Mouse (Mus musculus): Measurements from ENCODE around the gene Tenm2. TPM values are rescaled to one million over a fixed set of nuclear protein-coding genes. Genes with fewer than 3 reads are reported as not detected.

Gene Tenm2
- polyA plus RNA-seq, 1 experiment from 2014 or later: 1.7 TPM

DNA sequence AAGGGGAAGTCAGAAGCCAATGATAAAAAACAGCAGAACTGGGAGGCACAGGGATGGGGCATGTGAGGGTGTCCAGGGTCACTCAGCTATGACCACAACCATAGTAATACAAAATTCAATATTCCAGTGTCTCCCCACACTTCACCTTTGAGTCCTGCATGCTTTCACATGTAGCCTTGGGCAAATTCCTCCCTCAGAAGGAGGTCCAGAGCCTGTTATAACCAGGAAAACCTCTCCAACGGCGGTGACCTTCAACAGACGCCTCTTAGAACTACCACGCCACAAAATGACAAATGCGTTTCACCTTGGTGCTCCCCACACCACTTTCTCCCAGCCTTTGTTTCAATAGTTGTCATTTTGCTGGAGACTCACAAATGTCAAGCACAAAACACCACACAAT lies 851.1 kb downstream of the Tenm2 start:
- Histone ChIP-seq H3K27ac (no peak overlapping the region), H3K4me3 (no peak overlapping the region), H3K27me3 (ENCODE audit: insufficient read depth, poor library complexity, severe bottlenecking) (no peaks in the 10 kb centered on the region), H3K4me1 (no peaks in the 10 kb centered on the region; the same call in 1 of the 2 replicates), H3K9me3 (no peaks in the 10 kb centered on the region), H3K36me3 (no peaks in the 10 kb centered on the region)
- no peak for DNase-seq (ENCODE audit: low spot score)
- WGBS: 82% methylated on average over 5 of the region's 5 CpGs

DNA sequence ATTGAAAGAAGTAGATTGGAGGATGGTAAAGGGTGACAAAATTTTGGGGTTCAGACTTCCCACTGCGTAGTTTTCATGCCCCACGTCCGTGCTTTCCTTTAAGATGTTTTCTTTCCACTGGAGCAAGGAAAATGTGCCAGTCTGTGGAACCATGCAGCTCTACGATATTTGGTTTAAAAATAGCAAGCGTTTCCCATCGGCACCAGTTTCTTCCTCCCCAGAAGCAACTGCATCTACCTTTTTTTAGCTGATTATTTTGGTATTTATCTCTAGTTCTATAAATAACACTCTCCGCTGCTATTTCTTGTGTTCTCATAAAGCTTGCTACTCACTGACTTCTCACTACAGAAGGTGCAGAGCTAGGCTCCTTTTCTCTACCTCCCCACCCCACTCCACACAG lies 864.0 kb downstream of the Tenm2 start:
- 63% methylated on average over 7 of the region's 7 CpGs for WGBS
- Histone ChIP-seq H3K9me3 (no peaks in the 10 kb centered on the region), H3K36me3 (no peaks in the 10 kb centered on the region), H3K27me3 (ENCODE audit: insufficient read depth, poor library complexity, severe bottlenecking) (no peaks in the 10 kb centered on the region), H3K27ac (no peak overlapping the region), H3K4me3 (no peak overlapping the region), H3K4me1 (0 out of 2 replicates have a peak, but pooled peaks cover 7% of the 10 kb centered on the region)
- DNase-seq (ENCODE audit: low spot score): no peak

GRCm38 (mm10) chr11:36365067-36365466 lies 870.7 kb downstream of the Tenm2 start:
- Histone ChIP-seq H3K36me3 (no peaks in the 10 kb centered on the region), H3K27me3 (ENCODE audit: insufficient read depth, poor library complexity, severe bottlenecking) (no peaks in the 10 kb centered on the region), H3K4me1 (no peaks in the 10 kb centered on the region), H3K9me3 (no peaks in the 10 kb centered on the region), H3K4me3 (no peak overlapping the region), H3K27ac (no peak overlapping the region)
- WGBS: 92% methylated on average over 5 of the region's 5 CpGs
- DNase-seq (ENCODE audit: low spot score): no peak

- DNase-seq (ENCODE audit: low spot score): no peak
- H3K27ac ChIP-seq: no peak overlapping the region
- no peaks in the 10 kb centered on the region for H3K4me1 ChIP-seq
These were observed 871.3 kb downstream of the Tenm2 start for GRCm38 (mm10) chr11:36364441-36364840.

DNA sequence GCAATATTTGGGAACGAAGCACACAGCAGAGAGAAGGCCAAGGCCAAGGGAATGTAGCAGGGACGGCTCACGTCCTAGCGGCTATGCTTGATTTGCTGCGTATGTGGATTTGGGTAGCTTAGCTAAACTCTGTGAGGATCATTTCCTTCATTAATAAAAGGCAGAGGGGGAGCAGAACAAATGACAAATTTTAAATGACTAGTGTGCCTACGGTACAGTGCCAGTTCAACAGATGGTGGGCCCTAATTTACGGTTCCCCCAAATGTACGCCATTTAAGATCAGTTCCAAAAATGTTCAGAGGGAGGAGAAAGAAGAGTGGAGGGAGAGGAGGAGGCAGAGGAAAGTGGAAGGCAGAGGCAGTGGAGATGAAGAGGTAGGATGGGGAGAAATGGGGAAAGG lies 873.2 kb downstream of the Tenm2 start:
- 87% methylated on average over 8 of the region's 8 CpGs for WGBS
- no peak overlapping the region for H3K27ac ChIP-seq

More at GRCm38 (mm10) chr11:36364441-36364840, 871.3 kb downstream of the Tenm2 start:
- no peaks in the 10 kb centered on the region for H3K27me3 ChIP-seq (ENCODE audit: insufficient read depth, poor library complexity, severe bottlenecking)
- H3K4me3 ChIP-seq: no peak overlapping the region
- no peaks in the 10 kb centered on the region for H3K36me3 ChIP-seq
- no peaks in the 10 kb centered on the region for H3K9me3 ChIP-seq
- WGBS: 56% methylated on average over 9 of the region's 9 CpGs

DNA sequence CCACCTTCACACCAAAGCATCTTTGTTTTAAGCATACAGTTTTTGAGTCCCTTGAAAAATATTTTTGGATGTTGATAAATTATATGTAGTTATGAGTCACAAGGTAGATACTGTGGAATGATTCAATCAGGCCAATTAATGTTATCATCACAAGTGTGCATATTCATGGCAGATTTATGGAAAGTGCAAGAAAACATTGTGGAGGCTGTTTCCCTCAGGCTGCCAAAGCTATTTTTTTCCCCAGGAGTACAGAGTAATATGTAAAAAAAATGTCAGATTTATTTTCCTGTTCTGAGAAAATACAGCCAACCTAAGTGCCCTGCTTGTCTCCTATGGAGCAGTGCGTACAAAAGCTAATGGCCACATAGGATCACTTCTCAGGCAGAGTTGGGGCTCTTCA lies 882.5 kb downstream of the Tenm2 start:
- Histone ChIP-seq H3K4me1 (no peaks in the 10 kb centered on the region), H3K36me3 (no peaks in the 10 kb centered on the region), H3K4me3 (no peak overlapping the region), H3K27me3 (ENCODE audit: insufficient read depth, poor library complexity, severe bottlenecking) (no peaks in the 10 kb centered on the region), H3K27ac (no peak overlapping the region), H3K9me3 (no peaks in the 10 kb centered on the region)
- 89% methylated on average over 1 of the region's 1 CpGs for WGBS
- DNase-seq (ENCODE audit: low spot score): no peak

More for the DNA sequence above, 873.2 kb downstream of the Tenm2 start:
- H3K36me3 ChIP-seq: no peaks in the 10 kb centered on the region
- no peak for DNase-seq (ENCODE audit: low spot score)
- no peaks in the 10 kb centered on the region for H3K27me3 ChIP-seq (ENCODE audit: insufficient read depth, poor library complexity, severe bottlenecking)
- H3K9me3 ChIP-seq: no peaks in the 10 kb centered on the region
- H3K4me1 ChIP-seq: no peaks in the 10 kb centered on the region
- no peak overlapping the region for H3K4me3 ChIP-seq

GRCm38 (mm10) chr11:36351752-36352151 lies 884.0 kb downstream of the Tenm2 start:
- 52% methylated on average over 6 of the region's 6 CpGs for WGBS
- Histone ChIP-seq H3K9me3 (no peaks in the 10 kb centered on the region), H3K4me1 (no peaks in the 10 kb centered on the region), H3K4me3 (no peak overlapping the region), H3K27me3 (ENCODE audit: insufficient read depth, poor library complexity, severe bottlenecking) (no peaks in the 10 kb centered on the region), H3K27ac (no peak overlapping the region), H3K36me3 (no peaks in the 10 kb centered on the region)
- no peak for DNase-seq (ENCODE audit: low spot score)

- Histone ChIP-seq H3K27ac (no peak overlapping the region), H3K9me3 (no peaks in the 10 kb centered on the region), H3K27me3 (ENCODE audit: insufficient read depth, poor library complexity, severe bottlenecking) (no peaks in the 10 kb centered on the region), H3K4me1 (no peaks in the 10 kb centered on the region), H3K36me3 (no peaks in the 10 kb centered on the region), H3K4me3 (no peak overlapping the region)
- no peak for DNase-seq (ENCODE audit: low spot score)
- 85% methylated on average over 6 of the region's 6 CpGs for WGBS
These were observed 884.4 kb downstream of the Tenm2 start for GRCm38 (mm10) chr11:36351341-36351740.

DNA sequence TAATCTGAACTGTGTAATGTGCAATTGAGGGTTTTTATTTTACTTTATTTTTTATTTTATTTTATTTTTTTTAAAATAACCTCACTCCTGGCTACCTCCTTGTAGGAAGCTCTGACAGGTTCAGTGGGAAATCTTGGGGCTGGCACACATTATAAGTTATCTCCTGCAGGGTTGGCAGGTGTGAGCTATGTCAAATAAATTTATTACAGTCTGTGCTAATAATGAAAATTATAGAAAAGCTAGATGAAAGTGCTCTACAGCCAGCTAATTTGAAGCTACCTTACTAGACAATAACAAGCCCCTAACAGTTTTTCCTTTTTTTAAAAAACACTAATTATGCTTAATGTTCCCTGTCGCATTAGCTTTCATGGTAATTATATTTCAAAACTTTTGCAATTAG lies 885.5 kb downstream of the Tenm2 start:
- no peak overlapping the region for H3K4me3 ChIP-seq
- DNase-seq (ENCODE audit: low spot score): no peak
- no peaks in the 10 kb centered on the region for H3K4me1 ChIP-seq
- H3K36me3 ChIP-seq: no peaks in the 10 kb centered on the region
- no peaks in the 10 kb centered on the region for H3K27me3 ChIP-seq (ENCODE audit: insufficient read depth, poor library complexity, severe bottlenecking)
- H3K27ac ChIP-seq: no peak overlapping the region
- 88% methylated on average over 1 of the region's 1 CpGs for WGBS
- no peaks in the 10 kb centered on the region for H3K9me3 ChIP-seq

GRCm38 (mm10) chr11:36349856-36350255 lies 885.9 kb downstream of the Tenm2 start:
- WGBS: 60% methylated on average over 2 of the region's 2 CpGs
- no peak overlapping the region for H3K4me3 ChIP-seq
- no peak overlapping the region for H3K27ac ChIP-seq
- no peaks in the 10 kb centered on the region for H3K27me3 ChIP-seq (ENCODE audit: insufficient read depth, poor library complexity, severe bottlenecking)
- no peaks in the 10 kb centered on the region for H3K36me3 ChIP-seq
- H3K4me1 ChIP-seq: no peaks in the 10 kb centered on the region
- H3K9me3 ChIP-seq: no peaks in the 10 kb centered on the region
- no peak for DNase-seq (ENCODE audit: low spot score)

- H3K27me3 ChIP-seq (ENCODE audit: insufficient read depth, poor library complexity, severe bottlenecking): no peaks in the 10 kb centered on the region
- DNase-seq (ENCODE audit: low spot score): no peak
- H3K27ac ChIP-seq: no peak overlapping the region
- no peaks in the 10 kb centered on the region for H3K4me1 ChIP-seq
- no peaks in the 10 kb centered on the region for H3K9me3 ChIP-seq
- H3K36me3 ChIP-seq: no peaks in the 10 kb centered on the region
- WGBS: 91% methylated on average over 3 of the region's 3 CpGs
- H3K4me3 ChIP-seq: no peak overlapping the region
These were observed 894.0 kb downstream of the Tenm2 start for GRCm38 (mm10) chr11:36341799-36342198.

DNA sequence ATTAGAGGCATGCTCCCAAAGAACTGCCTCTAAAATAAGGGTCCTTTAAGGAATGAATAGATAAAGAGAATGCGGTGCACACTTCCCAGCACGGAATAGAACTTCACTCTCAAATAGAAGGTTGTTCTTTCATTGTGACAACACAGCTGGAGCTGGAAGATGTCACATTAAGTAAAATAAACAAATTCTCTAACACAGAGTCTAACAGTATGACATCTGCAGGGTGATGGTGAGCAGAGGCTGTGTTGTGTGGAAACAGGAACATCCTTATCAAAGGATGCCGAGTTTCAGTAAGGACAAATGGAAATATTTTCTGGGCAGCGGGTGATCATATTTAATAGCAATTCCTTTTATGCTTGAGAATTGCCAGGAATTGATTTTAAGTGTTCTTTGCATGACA lies 897.3 kb downstream of the Tenm2 start:
- Histone ChIP-seq H3K27ac (no peak overlapping the region), H3K4me3 (no peak overlapping the region), H3K27me3 (ENCODE audit: insufficient read depth, poor library complexity, severe bottlenecking) (no peaks in the 10 kb centered on the region), H3K9me3 (no peaks in the 10 kb centered on the region), H3K4me1 (peaks cover 10% of the 10 kb centered on the region), H3K36me3 (no peaks in the 10 kb centered on the region)
- 39% methylated on average over 4 of the region's 4 CpGs for WGBS
- DNase-seq (ENCODE audit: low spot score): no peak

GRCm38 (mm10) chr11:36337063-36337462 lies 898.7 kb downstream of the Tenm2 start:
- Histone ChIP-seq H3K4me3 (no peak overlapping the region), H3K27ac (no peak overlapping the region), H3K27me3 (ENCODE audit: insufficient read depth, poor library complexity, severe bottlenecking) (no peaks in the 10 kb centered on the region), H3K4me1 (peaks cover 14% of the 10 kb centered on the region), H3K9me3 (no peaks in the 10 kb centered on the region), H3K36me3 (no peaks in the 10 kb centered on the region)
- 84% methylated on average over 6 of the region's 6 CpGs for WGBS
- no peak for DNase-seq (ENCODE audit: low spot score)

GRCm38 (mm10) chr11:36335147-36335546 lies 900.6 kb downstream of the Tenm2 start:
- 83% methylated on average over 5 of the region's 5 CpGs for WGBS

More at GRCm38 (mm10) chr11:36335147-36335546, 900.6 kb downstream of the Tenm2 start:
- Histone ChIP-seq H3K27me3 (ENCODE audit: insufficient read depth, poor library complexity, severe bottlenecking) (no peaks in the 10 kb centered on the region), H3K4me1 (peaks cover 19% of the 10 kb centered on the region), H3K27ac (no peak overlapping the region), H3K36me3 (no peaks in the 10 kb centered on the region), H3K9me3 (no peaks in the 10 kb centered on the region), H3K4me3 (no peak overlapping the region)
- DNase-seq (ENCODE audit: low spot score): no peak
